Mouse (Mus musculus): ENCODE measurements around the gene Phpt1.
"Not testable (repeated sequence)": the region's sequence is repeated elsewhere in the genome, so short reads cannot be mapped to it uniquely, and the experiment has no call there.

Phpt1 gene

DNA sequence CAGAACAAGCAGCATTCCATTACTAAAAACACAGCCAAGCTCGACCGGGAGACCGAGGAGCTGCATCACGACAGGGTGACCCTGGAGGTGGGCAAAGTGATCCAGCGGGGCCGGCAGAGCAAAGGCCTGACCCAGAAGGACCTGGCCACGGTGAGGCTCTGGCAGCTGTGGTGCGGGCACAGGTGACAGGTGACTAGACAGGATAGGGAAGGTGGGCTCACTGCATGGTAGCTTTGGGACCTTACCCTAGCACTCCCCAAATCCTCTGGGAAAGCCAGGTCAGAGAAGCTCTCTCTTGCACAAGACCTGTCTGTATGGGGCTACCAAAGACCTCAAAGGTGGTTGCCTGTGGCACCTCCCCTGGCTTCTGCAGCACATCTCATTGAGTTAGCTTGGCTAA, 14.5 kb downstream of the Phpt1 start:
- DNase-seq (ENCODE audit: low spot score): no peak

DNA sequence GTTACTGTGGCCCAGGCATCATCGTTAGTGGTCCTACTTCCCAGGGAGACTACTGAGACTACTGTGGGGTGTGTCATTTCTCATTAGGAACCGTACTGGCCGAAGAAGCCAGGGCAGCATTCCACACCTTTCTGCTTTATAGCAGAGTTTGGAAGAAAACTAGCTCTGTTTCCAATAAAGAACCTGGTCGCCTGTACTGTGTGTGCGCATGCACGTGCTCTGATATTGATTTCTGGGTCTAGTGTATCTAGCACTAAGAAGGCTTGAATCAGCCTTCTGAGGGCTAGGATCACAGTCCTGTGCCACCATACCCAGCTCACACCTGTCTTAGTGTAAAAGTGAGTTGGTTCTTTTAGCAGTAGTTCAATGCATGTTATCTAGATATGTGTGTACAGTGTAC, 16.2 kb downstream of the Phpt1 start:
- DNase-seq (ENCODE audit: low spot score): no peak

DNA sequence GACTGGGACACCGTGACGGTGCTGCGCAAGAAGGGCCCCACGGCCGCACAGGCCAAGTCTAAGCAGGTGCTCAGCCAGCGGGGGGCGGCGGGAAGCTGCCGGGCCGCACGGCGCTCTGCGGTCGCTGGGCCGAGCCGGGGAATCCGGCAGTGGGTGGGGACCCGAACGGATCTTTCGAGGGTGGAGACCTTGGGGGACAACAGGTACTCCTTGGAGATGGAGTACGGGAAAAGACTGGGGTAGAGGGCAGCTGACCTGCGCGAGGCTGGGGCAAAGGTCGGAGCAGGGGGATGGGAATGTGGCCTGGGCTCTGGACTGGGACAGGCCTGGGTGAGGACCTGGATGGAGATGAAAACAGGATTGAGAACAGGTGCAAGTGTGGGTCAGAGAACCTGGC, 17.1 kb downstream of the Phpt1 start:
- no peak for DNase-seq (ENCODE audit: low spot score)

DNA sequence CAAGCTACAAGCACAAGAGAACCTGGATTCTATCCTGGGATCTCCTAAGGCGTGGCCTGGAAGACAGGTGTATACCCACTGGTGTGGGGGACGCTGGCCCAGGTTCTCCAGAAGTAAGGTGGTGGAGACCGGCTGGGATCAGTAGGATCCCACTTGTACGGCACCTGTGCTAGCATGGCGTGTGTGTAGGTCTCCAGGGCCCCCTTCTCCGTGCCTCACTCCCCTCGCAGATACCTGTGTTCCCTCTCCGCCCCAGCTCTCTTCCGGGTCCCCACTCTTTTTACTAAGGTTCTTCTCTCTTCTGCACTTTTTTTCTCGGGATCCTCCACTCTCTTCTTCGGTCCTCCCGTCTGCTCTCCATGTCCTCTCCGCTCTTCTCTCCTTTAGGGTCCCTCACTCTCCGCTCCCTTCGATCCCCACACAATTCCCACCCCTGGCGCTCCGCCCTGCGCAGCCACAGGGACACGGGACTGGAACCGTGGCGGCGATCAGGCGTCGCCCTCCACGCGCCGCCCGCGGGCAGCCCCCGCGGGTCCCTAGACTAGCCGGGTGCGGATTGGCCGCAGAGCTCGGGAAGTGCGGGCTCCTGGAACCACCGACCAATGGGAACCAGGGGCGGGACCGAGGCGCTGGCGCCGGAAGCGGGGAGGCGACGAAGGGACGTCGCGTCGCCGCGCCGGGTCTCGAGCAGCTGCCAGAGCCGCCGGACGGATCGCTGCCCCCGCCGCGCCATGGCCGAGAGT, 17.6 kb downstream of the Phpt1 start, which contains the start of gene Edf1:
Gene Edf1, plus strand, starts transcription at position 627 of the 743 bp plus-strand sequence.
- DNase-seq (ENCODE audit: low spot score): peak; percentile 95

DNA sequence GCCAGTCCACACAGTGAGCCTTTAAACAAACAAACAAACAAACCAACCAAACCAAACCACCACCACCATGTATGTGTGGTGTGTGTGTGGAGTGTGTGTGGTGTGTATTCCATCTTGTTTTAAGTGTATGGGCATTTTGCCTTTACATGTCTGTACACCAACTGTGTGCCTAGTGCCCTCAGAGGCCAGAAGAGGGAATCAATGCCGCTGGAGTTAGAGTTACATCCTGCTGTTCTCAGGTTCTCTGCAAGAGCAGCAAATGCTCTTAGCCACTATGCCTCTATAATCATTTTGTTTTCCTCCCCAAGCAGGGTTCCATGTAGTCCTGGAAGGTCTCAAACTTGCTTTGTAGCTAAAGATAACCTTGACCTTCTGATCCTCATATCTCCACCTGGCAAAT, 18.7 kb downstream of the Phpt1 start:
- no peak for DNase-seq (ENCODE audit: low spot score)

DNA sequence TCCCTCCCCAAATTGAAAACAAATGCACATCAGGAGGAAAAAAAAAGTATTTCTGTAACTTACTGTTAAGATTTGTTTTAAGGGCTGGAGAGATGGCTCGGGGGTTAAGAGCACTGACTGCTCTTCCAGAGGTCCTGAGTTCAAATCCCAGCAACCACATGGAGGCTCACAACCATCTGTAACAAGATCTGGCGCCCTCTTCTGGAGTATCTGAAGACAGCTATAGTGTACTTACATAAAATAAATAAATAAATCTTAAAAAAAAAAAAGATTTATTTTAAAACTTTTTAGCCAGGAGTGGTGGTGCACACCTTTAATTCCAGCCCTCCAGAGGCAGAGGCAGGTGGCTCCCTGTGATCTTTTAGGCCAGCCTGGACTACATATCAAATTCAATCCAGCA, 19.5 kb downstream of the Phpt1 start:
- not testable (repeated sequence) for DNase-seq (ENCODE audit: low spot score)

DNA sequence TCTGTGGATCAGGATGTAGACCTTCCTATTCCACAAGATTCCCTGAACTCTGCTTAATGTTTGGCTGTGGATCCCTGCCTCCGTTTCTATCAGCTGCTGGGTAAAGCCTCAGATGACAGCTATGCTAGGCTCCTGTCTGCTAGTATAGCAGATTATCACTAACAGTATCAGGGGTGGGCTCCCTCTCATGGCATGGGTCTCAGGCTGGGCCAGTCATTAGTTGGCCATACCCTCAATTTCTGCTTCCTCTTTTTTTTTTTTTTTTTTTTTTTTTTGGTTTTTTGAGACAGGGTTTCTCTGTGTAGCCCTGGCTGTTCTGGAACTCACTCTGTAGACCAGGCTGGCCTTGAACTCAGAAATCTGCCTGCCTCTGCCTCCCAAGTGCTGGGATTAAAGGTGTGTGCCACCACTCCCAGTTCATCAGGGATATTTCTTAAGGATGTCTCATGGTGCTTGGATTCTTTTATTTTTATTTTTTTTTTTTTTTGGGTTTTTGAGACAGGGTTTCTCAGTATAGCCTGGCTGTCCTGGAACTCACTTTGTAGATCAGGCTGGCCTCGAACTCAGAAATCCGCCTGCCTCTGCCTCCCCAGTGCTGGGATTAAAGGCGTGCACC, 21.7 kb downstream of the Phpt1 start:
- DNase-seq (ENCODE audit: low spot score): not testable (repeated sequence)

DNA sequence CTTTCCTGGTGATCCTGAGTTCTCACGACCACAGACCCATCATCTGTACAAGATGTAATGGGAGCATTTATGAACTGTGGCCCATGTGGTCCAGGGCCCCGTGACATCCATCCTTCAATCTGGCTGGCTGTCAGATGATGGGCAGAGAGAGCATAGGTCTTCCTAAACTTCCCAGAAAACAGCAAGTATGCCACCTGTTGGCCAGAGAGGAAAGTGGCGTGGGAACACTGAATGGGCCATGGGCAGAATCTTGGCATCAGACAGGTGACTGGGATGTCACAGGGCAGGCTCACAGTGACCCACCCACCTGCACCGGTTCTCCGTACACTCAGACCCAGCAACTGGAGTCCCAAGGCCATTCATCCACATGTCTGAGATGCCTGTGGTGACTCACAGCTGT, 23.8 kb downstream of the Phpt1 start:
- DNase-seq (ENCODE audit: low spot score): peak; percentile 56

DNA sequence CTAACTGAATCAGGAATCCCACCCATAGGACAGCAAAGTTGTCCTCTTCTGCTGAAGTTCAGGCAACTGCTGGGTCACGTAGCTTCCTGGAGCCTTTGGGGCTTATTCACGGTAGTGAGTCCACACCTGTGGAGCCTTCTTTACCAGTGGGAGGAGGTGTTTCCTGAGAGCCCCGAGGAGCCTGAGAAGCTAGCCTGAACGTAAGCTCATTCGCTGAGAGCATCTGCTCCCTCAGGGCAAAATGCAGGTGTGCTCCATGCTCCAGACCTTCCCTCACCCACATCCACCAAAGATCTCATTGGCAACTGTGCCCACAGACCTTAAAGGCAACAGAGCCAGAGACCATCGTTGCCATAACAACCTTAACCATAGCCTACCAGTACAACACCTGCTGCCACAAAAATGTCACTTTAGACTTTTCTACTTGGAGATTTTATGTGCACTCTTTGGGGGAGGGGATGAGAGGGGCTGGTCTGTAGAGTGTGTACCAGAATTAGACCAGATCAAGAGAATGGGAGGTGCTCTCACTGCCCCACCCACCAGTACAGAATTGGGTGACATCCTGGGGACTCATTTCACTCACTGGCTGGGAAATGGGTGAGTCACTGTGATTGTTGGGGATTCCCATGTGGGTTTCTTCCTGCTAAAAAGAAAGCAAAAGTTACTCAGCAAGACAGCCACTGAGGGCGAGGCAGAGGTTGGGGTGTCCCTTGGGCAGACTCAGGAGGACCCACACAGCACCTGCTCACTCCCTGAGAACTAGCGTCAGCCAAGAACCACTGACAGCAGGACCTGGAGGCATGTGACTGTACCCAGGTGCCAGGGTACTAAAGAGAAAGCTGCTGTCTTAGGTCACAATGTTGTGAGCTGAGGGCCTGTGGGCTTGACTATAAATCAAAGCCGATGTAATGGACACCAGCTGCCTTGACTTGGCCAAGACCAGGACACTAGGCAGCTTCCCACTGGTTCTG, 25.7 kb downstream of the Phpt1 start:
- no peak for DNase-seq (ENCODE audit: low spot score)

DNA sequence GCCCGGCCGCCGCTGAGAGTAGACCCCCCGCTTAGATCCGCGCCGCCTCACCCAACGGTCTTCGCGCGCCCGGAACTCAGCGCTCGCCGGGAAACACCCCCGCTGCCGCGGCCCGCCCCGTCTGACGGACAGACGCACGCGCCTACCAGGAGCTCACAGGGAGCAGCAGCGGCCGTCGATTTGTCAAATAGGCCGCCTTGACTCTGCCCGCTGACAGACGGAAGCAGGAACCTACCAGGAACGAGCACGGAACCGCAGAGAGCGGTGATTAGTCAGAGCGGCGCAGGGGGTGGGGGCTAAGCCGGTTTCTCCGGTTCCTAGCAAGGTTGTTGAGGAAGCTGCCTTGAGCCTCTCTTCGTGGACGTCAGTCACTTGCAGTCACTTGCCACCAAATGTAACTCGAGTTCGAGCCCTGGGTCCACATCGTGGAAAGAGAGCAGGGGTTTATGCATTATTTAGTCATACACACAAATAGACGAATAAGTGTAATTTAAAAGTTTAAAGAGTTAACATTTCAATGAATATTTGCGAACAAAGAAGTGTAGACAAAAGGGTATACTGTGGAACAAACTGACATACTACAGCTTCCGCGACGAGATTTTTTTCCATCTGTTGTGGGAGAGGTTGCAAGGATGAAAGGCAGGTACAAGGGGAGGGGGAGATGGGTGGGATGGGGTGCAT, 28.1 kb downstream of the Phpt1 start, which contains the start of gene Traf2:
Gene Traf2, minus strand, starts transcription at position 130 of the 681 bp plus-strand sequence.
- DNase-seq (ENCODE audit: low spot score): peak; percentile 99

DNA sequence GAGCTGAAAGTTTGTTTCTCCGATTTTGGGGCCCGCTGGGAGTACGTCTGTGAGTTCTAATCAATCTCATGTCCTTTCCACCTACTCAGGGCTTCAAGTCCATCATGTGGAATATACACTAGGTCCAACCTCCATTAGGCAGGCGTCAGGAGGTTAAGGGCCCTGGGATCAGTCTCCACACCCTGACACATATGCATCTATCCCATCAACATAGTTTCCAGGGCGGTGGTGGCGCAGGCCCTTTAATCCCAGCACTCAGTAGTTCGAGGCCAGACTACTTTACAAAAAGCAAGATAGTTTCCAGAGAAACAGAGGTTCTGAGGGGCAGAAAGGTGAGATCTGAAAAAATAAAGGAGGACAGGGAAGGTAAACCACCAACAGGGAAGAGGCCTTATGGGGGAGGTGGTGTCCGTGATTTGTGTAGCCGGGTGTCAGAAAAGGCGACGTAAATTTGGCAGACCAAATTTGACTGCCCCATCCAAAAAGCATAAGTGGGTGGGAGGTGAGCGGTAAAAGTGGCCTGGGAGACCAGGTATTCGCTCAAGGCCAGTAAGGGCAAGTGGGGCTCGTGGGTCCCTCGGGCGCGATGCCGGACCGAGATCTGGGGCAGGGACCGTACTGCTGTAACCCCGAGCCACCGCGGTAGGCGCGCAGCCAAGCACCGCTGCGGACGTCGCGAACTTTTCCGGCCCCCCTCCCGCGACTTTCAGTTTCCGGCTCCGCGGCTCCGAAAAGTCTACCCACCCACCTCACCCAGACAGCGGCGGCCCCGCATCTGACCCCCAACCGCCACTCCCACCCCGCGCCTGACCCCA, 28.8 kb downstream of the Phpt1 start:
- DNase-seq (ENCODE audit: low spot score): no peak

DNA sequence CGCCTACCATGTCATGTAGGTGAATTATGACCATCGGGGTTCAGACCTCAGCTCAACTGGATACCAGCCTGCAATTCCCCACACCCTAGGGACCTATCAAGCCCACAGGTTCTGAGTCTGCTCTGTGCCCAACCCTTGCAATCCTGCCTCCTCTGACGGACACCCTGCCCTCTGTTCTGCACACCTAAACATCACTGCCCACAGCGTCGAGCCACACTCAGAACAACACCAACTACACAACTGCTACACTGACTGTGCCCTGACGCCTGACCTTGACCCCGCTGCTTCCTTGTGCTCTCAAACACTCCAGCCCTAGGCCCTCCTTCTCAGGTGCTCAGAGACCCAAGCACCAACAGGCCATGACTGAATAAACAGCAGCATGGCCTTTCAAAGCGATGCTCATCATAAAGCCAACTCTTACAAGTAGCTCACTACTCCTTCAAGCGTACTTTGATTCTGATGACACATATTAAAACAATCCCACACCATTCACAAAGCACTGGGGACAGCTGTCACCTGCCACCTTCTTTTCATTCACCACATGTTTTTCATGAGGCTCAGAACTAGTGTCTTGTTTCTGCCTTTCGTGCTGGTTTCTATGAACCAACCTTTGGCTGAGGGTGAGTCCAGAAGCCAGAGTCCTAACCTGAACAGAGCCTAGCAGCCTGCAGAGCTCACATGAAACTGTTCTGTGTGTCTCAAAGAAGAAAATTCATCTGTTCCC, 33.2 kb downstream of the Phpt1 start:
- DNase-seq (ENCODE audit: low spot score): no peak

DNA sequence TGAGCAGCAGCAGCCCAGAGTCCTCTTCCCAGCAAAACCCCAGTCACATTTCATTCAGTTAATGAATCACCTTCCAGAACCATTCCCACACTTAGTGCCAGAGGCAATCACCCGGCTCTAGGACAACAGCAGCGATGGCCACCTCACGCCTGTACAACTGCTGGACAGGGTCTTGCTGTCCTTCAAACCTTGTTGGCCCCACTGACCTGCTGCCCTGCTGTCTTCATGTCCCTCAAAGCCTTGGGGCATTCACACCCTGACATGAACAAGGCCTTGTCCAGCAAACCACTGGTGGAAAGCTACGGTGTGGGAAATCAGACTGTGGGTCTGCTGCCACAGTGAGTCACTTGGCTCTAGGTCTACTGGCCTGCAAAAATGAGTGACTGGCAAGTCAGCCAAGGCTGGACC, 34.5 kb downstream of the Phpt1 start:
- DNase-seq (ENCODE audit: low spot score): no peak

DNA sequence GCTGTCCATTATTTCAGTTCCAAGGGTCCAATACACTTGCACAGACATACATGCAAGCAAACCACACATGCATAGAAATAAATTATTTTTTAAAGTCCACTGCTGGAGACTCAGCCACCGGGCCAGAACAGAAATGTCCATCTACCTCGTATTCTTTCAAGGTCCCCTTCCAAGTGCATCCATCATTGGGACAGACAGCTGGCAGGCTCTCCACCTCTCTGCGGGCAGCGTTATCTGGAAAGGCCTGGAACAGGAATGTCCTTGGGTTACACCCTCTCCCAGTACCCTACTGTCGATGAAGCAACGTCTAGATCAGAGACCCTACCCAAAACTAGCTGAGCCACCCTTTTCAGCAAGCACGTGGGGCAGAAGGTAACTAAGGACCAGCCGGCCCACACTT, 38.5 kb downstream of the Phpt1 start:
- no peak for DNase-seq (ENCODE audit: low spot score)

DNA sequence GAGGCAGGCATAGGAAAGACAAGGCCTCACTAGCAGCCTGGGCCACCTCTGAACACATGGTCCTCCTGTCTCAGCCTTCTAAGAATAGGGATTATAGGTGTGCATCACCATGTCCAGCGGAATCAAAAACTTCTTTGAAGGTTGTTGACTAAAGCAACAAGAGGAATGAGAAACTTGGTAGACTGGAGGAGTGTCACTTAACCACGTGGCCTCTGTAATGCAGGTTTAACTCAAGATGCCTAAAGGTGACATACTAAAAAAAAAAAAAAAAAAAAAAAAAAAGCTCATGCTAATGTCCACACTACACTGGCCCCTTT, 40.2 kb downstream of the Phpt1 start:
- DNase-seq (ENCODE audit: low spot score): no peak

DNA sequence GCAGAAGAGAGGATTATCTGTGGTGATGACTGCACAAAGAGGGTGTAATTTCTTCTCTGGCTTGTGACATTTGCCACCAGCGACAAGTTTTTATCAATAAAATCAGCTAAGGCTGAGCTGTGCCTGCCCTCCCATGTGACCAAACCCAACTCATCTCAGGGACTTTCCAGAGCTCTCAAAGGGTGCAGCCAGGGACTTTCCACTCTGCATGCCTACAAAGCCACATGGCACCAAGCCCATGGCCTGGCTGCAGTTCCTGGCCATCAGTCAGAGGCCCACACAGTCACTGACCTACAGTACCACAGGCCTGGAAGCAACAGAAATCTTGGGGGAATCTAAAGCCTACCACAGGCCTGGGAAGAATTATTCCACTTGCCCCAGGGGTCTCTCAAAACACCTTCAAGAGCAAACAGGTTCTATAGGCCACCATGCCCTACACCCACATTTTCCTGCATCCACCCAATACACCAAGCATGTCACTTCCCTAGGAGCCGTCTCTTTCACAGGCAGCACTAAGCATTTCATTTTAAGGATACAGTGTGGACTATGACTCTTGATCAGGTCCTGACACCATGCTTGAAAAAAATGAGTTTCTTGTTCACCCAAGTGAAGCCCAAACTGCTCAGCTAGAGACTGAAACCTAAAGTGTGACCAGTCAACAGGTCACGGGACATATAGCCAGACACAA, 40.7 kb downstream of the Phpt1 start:
- DNase-seq (ENCODE audit: low spot score): no peak

DNA sequence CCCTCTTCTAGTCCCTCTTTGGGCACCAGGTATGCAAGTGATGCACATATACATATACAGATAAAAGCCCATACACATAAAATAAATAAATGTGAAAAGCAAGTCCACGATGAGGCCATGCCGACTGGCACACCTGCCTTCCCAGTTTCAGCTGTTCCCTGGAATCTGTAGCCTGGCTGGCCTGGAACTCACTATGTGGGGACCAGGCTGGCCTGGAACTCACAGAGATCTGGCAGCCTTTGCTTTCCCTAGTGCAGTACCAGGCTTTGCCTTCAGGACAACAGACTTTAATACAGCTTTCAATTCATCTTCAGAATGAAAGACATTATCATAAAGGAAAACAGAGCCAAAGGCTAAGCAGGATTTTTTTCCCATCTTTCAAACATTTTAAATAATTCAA, 41.3 kb downstream of the Phpt1 start:
- DNase-seq (ENCODE audit: low spot score): no peak

DNA sequence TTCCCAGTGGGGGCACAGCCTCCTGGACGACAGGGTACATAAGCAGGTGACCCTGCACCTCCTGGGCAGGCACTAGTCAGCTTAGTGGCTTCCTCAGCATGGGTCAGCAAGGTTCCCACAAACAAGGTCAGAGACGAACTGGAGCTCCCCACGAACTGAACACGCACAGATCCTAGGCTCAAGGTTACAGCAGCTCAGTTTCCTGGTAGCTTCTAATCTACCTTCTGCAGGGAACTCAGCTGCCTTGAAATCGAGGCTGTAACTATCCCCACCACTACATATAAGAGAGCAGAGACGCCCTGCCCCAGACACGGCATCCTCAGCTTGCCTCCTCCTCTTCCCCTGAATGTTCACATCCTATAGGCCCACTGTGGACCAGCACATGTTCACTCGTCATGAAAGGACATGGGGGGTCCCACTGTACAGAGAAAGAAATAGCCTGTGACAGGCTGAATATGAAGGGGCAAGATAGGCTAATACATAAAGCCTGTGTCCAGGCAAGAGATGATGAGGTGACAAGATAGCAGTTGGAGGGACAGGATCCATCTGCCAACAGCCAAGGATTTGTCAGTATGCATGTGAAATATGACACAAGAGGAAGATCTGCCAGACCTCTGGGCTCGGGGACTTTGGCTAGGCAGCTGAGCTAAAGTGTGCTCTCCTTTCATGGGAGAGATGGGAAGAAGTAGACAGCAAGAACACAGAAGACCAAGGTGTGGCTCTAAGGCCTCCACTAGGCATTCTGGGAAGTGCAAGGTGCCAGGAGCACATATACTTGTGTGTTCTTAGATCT, 48.3 kb downstream of the Phpt1 start:
- DNase-seq (ENCODE audit: low spot score): no peak
